Mouse (Mus musculus) forebrain, embryonic 11.5 days (tissue): Measurements from ENCODE around the gene Ndufb6. TPM values are rescaled to one million over a fixed set of nuclear protein-coding genes. Genes with fewer than 3 reads are reported as not detected.

Source experiments
- ATAC-seq: fragments of 200-750 bp; cut with Nextera tagmentation; replicated peaks from 2 replicates; pipeline ENCODE4 v1.8.0; 2017; ENCODE audit warnings: moderate TSS enrichment; ENCODE audit not compliant: low FRiP score
- DNase-seq: peaks from one replicate; pipeline ENCODE4 v3.0.0-alpha.2; 2017; ENCODE audit warnings: low spot score
- H3K27ac ChIP-seq: fragments of 300-500 bp; sonication (generic); 2 replicates; pipeline ENCODE4 v1.5.1; 2014; ENCODE audit warnings: low read depth, low read length
- H3K27me3 ChIP-seq: fragments of 300-500 bp; sonication (generic); 2 replicates; pipeline ENCODE4 v1.6.1; 2014; ENCODE audit warnings: mild to moderate bottlenecking, low read length, mixed read lengths; ENCODE audit not compliant: control insufficient read depth, insufficient read depth
- H3K36me3 ChIP-seq: fragments of 300-500 bp; sonication (generic); 2 replicates; pipeline ENCODE4 v1.6.1; 2014; ENCODE audit warnings: mild to moderate bottlenecking, low read length, moderate library complexity, mixed read lengths; ENCODE audit not compliant: control insufficient read depth, insufficient read depth
- H3K4me1 ChIP-seq: fragments of 300-500 bp; sonication (generic); replicated peaks from 2 replicates; pipeline ENCODE4 v1.6.1; 2014; ENCODE audit warnings: low read length, mixed read lengths; ENCODE audit not compliant: control insufficient read depth, insufficient read depth
- H3K4me2 ChIP-seq: fragments of 300-500 bp; sonication (generic); 2 replicates; pipeline ENCODE4 v1.6.1; 2014; ENCODE audit warnings: low read depth, mild to moderate bottlenecking, low read length, moderate library complexity, mixed read lengths; ENCODE audit not compliant: severe bottlenecking
- H3K4me3 ChIP-seq: fragments of 300-500 bp; sonication (generic); 2 replicates; pipeline ENCODE4 v1.5.1; 2014; ENCODE audit warnings: low read depth, low read length
- H3K9ac ChIP-seq: fragments of 300-500 bp; sonication (generic); 2 replicates; pipeline ENCODE4 v1.6.1; 2014; ENCODE audit warnings: low read length
- H3K9me3 ChIP-seq: fragments of 300-500 bp; sonication (generic); 2 replicates; pipeline ENCODE4 v1.6.1; 2016; ENCODE audit warnings: low read length, mixed read lengths; ENCODE audit not compliant: control insufficient read depth
- WGBS: fragments of 180-500 bp; shearing (Covaris S2); extraction: QIAGEN DNeasy Blood & Tissue Kit; methylation state at CpG from one replicate; pipeline ENCODE4 v1.1.7; 2014; 5-methylcytosine and 5-hydroxymethylcytosine counted together
- polyA plus RNA-seq: library from polyadenylated mRNA; unstranded; fragments of >200 nt; fragmentation: Nextera tagmentation; extraction: Ambion mirVana; gene quantifications from 2 replicates; pipeline ENCODE4 v1.2.1, GENCODE M21; 2014

The Ndufb6 gene
- polyA plus RNA-seq, 1 experiment from 2014 or later = 279 TPM

GRCm38 (mm10) chr4:40233062-40233664 lies 46.1 kb downstream of the Ndufb6 start:
- Histone ChIP-seq H3K4me1 (no peaks in the 10 kb centered on the region), H3K27ac (no peak overlapping the region), H3K27me3 (no peaks in the 10 kb centered on the region), H3K9me3 (no peaks in the 10 kb centered on the region), H3K36me3 (no peaks in the 10 kb centered on the region), H3K9ac (no peak overlapping the region), H3K4me3 (no peak overlapping the region), H3K4me2 (no peak overlapping the region)
- no peak for DNase-seq
- ATAC-seq = no peak
- WGBS = 90% methylated on average over 7 of the region's 7 CpGs

GRCm38 (mm10) chr4:40229723-40230122 lies 49.5 kb downstream of the Ndufb6 start:
- Histone ChIP-seq H3K27me3 (no peaks in the 10 kb centered on the region), H3K4me3 (no peak overlapping the region), H3K9ac (no peak overlapping the region), H3K4me2 (no peak overlapping the region), H3K4me1 (no peaks in the 10 kb centered on the region), H3K36me3 (no peaks in the 10 kb centered on the region), H3K27ac (no peak overlapping the region), H3K9me3 (no peaks in the 10 kb centered on the region)
- ATAC-seq = no peak
- WGBS = 93% methylated on average over 6 of the region's 6 CpGs
- no peak for DNase-seq

- H3K4me1 ChIP-seq = no peaks in the 10 kb centered on the region
- no peaks in the 10 kb centered on the region for H3K9me3 ChIP-seq
- H3K27ac ChIP-seq = no peak overlapping the region
- H3K27me3 ChIP-seq = no peaks in the 10 kb centered on the region
- 91% methylated on average over 7 of the region's 7 CpGs for WGBS
- ATAC-seq = no peak
- no peak for DNase-seq
- H3K4me2 ChIP-seq = no peak overlapping the region
- no peaks in the 10 kb centered on the region for H3K36me3 ChIP-seq
- no peak overlapping the region for H3K4me3 ChIP-seq
- H3K9ac ChIP-seq = no peak overlapping the region
These were observed 51.3 kb downstream of the Ndufb6 start for GRCm38 (mm10) chr4:40227886-40228285.

DNA sequence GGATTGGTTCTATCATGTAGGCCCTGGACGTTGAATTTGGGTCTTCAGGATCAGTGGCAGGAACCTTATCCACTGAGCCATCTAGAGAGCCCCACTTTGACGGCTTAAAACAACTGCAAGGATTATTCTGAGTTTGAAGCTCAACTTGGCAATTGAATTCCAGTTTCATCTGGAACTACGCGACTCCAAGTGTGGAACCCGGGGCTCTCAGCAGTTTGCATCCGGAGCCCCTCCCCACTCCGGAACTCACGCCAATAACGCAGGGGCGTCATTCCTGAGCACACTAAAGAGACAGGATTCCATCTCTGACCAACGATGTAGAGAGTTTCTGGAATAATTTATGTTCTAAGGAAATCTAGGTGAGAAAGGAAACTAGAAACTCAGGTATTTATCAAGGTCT lies 52.1 kb downstream of the Ndufb6 start:
- Histone ChIP-seq H3K27me3 (no peaks in the 10 kb centered on the region), H3K36me3 (no peaks in the 10 kb centered on the region), H3K4me1 (no peaks in the 10 kb centered on the region), H3K27ac (no peak overlapping the region), H3K9me3 (no peaks in the 10 kb centered on the region), H3K4me3 (no peak overlapping the region), H3K4me2 (no peak overlapping the region), H3K9ac (no peak overlapping the region)
- no peak for ATAC-seq
- WGBS = 91% methylated on average over 11 of the region's 11 CpGs
- DNase-seq = no peak

- H3K9ac ChIP-seq = no peak overlapping the region
- ATAC-seq (no peak), DNase-seq (no peak)
- no peak overlapping the region for H3K4me2 ChIP-seq
- H3K4me3 ChIP-seq = no peak overlapping the region
- H3K27ac ChIP-seq = no peak overlapping the region
- no peaks in the 10 kb centered on the region for H3K4me1 ChIP-seq
- no peaks in the 10 kb centered on the region for H3K36me3 ChIP-seq
- no peaks in the 10 kb centered on the region for H3K9me3 ChIP-seq
- no peaks in the 10 kb centered on the region for H3K27me3 ChIP-seq
- WGBS = 78% methylated on average over 5 of the region's 5 CpGs
These were observed 53.1 kb downstream of the Ndufb6 start for GRCm38 (mm10) chr4:40226095-40226494.

- Histone ChIP-seq H3K4me3 (no peak overlapping the region), H3K4me2 (no peak overlapping the region), H3K4me1 (peaks cover 3% of the 10 kb centered on the region; the same call in 1 of the 2 replicates), H3K27ac (no peak overlapping the region), H3K27me3 (no peaks in the 10 kb centered on the region), H3K9ac (no peak overlapping the region), H3K9me3 (no peaks in the 10 kb centered on the region), H3K36me3 (no peaks in the 10 kb centered on the region)
- DNase-seq (no peak), ATAC-seq (no peak)
- WGBS = 57% methylated on average over 21 of the region's 21 CpGs
These were observed 57.2 kb downstream of the Ndufb6 start for GRCm38 (mm10) chr4:40221876-40222585.

DNA sequence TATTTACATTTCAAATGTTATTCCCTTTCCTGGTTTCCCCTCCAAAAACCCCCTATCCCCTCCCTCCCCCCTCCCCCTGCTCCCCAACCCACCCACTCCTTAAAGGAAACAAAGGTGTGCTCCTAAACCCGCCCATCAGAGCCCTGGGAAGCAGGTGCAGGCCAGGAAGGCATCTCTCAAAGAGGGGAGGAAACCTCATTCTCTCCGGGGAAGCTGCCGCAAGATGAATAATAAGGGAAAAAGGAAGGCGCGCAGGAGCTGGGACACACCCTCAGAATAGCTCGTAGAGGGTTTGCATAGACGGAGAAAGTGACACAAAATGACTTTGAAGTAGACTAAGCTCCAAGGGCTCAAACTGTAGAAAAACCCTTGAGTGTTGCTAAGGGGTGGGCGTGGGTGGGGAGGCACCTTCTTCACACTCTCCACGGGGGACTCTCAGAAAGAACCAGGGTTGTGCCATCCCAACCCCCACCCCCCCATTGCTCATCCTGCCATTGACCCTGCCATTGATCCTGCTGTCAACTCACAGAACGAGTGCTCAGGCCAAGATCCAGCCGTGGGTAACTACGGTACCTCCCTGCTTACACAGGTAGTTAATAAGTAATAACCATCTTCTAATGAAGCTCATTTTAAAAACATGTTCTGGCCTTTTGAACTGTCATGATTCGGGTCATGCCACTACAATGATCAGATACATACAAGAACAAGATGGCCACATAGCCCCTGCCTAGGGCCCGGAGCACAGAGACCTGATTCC lies 58.0 kb downstream of the Ndufb6 start:
- no peaks in the 10 kb centered on the region for H3K36me3 ChIP-seq
- H3K9ac ChIP-seq = no peak overlapping the region
- no peak overlapping the region for H3K27ac ChIP-seq
- H3K9me3 ChIP-seq = no peaks in the 10 kb centered on the region
- no peak overlapping the region for H3K4me3 ChIP-seq
- DNase-seq = no peak
- H3K27me3 ChIP-seq = no peaks in the 10 kb centered on the region
- H3K4me1 ChIP-seq = peaks cover 3% of the 10 kb centered on the region; the same call in 1 of the 2 replicates
- no peak for ATAC-seq
- no peak overlapping the region for H3K4me2 ChIP-seq
- WGBS = 46% methylated on average over 14 of the region's 14 CpGs
